In genomic region chr11:16611741-16612140, GRCm38 (mm10) we compare ENCODE assay signal across 15 mouse cellular contexts.
"Had no signal": no experiment of that assay in that cellular context is flagged by ENCODE, and none has a peak within 500 bp of the region (broad histone marks: within the 10 kb centered on the region; RNA-seq: fewer than 3 reads in every experiment).

No protein-coding gene starts in this region.

- H3K4me1 ChIP-seq: liver, embryonic 13.5 days; lung, embryonic 15.5 days; midbrain, embryonic 13.5 days; stomach, embryonic 15.5 days had no signal

- H3K36me3 ChIP-seq: liver, embryonic 13.5 days; lung, embryonic 15.5 days; midbrain, embryonic 13.5 days; stomach, embryonic 15.5 days had no signal

- H3K9ac ChIP-seq: liver, embryonic 13.5 days; liver, postnatal 0 days; lung, embryonic 15.5 days; midbrain, embryonic 13.5 days; stomach, embryonic 15.5 days had no signal

- H3K4me3 ChIP-seq: left cerebral cortex, adult 2 months; liver, embryonic 13.5 days; lung, embryonic 15.5 days; midbrain, embryonic 13.5 days; stomach, embryonic 15.5 days had no signal

- H3K27ac ChIP-seq: kidney, postnatal 0 days; left cerebral cortex, adult 2 months; liver, embryonic 13.5 days; lung, embryonic 15.5 days; macrophage; midbrain, embryonic 13.5 days; stomach, embryonic 15.5 days had no signal

- DNase-seq: kidney, adult 11 months; kidney, adult 9 months; liver, embryonic 13.5 days; liver, postnatal 0 days; lung, postnatal 14 days; right cerebral cortex, postnatal 14 days; spleen, adult 18-20 months; thymus, adult 2 months; thymus, postnatal 25 days had no signal

- H3K9me3 ChIP-seq: liver, embryonic 13.5 days; lung, embryonic 15.5 days; midbrain, embryonic 13.5 days; stomach, embryonic 15.5 days had no signal

- H3K27me3 ChIP-seq: liver, embryonic 13.5 days; lung, embryonic 15.5 days; midbrain, embryonic 13.5 days; stomach, embryonic 15.5 days had no signal

- ATAC-seq: liver, postnatal 0 days; midbrain, embryonic 13.5 days had no signal

- H3K4me2 ChIP-seq: liver, embryonic 13.5 days; lung, embryonic 15.5 days; midbrain, embryonic 13.5 days; stomach, embryonic 15.5 days had no signal
